Comparison of ENCODE assay signal across 17 mouse cellular contexts in genomic region chr14:112002881-112003280, GRCm38 (mm10).
"Had no signal": no experiment of that assay in that cellular context is flagged by ENCODE, and none has a peak within 500 bp of the region (broad histone marks: within the 10 kb centered on the region; RNA-seq: fewer than 3 reads in every experiment).

No protein-coding gene starts in this region.

- H3K27me3 ChIP-seq: liver, embryonic 15.5 days; neural tube, embryonic 15.5 days; stomach, embryonic 15.5 days had no signal

- H3K4me1 ChIP-seq: limb, embryonic 10.5 days; liver, embryonic 15.5 days; midbrain, embryonic 10.5 days; neural tube, embryonic 15.5 days; stomach, embryonic 15.5 days had no signal

- H3K4me3 ChIP-seq: left cerebral cortex, adult 2 months; limb, embryonic 10.5 days; liver, embryonic 15.5 days; midbrain, embryonic 10.5 days; myocyte; neural tube, embryonic 15.5 days; stomach, embryonic 15.5 days had no signal

- ATAC-seq: intestine, postnatal 0 days had no signal

- H3K4me2 ChIP-seq: liver, embryonic 11.5 days; liver, embryonic 15.5 days; lung, embryonic 14.5 days; neural tube, embryonic 15.5 days; stomach, embryonic 15.5 days had no signal

- H3K9me3 ChIP-seq: limb, embryonic 10.5 days; liver, embryonic 15.5 days; midbrain, embryonic 10.5 days; neural tube, embryonic 15.5 days; stomach, embryonic 15.5 days had no signal

- H3K9ac ChIP-seq: liver, embryonic 15.5 days; lung, embryonic 14.5 days; neural tube, embryonic 15.5 days; stomach, embryonic 15.5 days had no signal

- DNase-seq: kidney, adult 8-10 months; kidney, postnatal 25 days; lung, embryonic 14.5 days; lung, postnatal 10 days; lung, postnatal 4 days; right cerebral cortex, postnatal 4 days; spleen, adult 18-20 months; thymus, postnatal 36 days had no signal

- H3K27ac ChIP-seq: left cerebral cortex, adult 2 months; limb, embryonic 10.5 days; liver, embryonic 15.5 days; midbrain, embryonic 10.5 days; neural tube, embryonic 15.5 days; stomach, embryonic 15.5 days had no signal

- H3K36me3 ChIP-seq: limb, embryonic 10.5 days; liver, embryonic 15.5 days; midbrain, embryonic 10.5 days; neural tube, embryonic 15.5 days; stomach, embryonic 15.5 days had no signal
